Mouse (Mus musculus): ENCODE results near the gene Gm13693. TPM values are rescaled to one million over a fixed set of nuclear protein-coding genes. Genes with fewer than 3 reads are reported as not detected.
"Not testable (repeated sequence)": the region's sequence is repeated elsewhere in the genome, so short reads cannot be mapped to it uniquely, and the experiment has no call there.

Gene Gm13693
- total RNA-seq (2018; cell fraction: chromatin; rRNA removed), result not detected
- not detected for total RNA-seq (2018; cell fraction: cytosol; rRNA removed)
- not detected for total RNA-seq (2018; cell fraction: nucleus; rRNA removed)
- not detected in 3 replicates for polyA plus RNA-seq (2018)

- WGBS (ENCODE audit: missing documents), result no CpG with 5 or more reads among the region's 6 CpGs
These were observed at the start of gene Gm13693 for GRCm38 (mm10) chr2:83961203-83961602. TSS of gene Gm13693 (plus strand) at chr2:83961503.

GRCm38 (mm10) chr2:83929478-83930088, 31.7 kb upstream of the Gm13693 start:
- no peak overlapping the region for H3K27ac ChIP-seq

More at GRCm38 (mm10) chr2:83961203-83961602, at the start of gene Gm13693:
- not testable (repeated sequence) for H3K27ac ChIP-seq; H3K36me3 ChIP-seq (ENCODE audit: inconsistent target); H3K79me2 ChIP-seq (ENCODE audit: inconsistent target); H3K4me3 ChIP-seq (ENCODE audit: inconsistent target)

GRCm38 (mm10) chr2:83940931-83941361, 20.4 kb upstream of the Gm13693 start, which contains the start of gene Zswim2:
TSS of gene Zswim2 (minus strand) at chr2:83941228.
- Histone ChIP-seq H3K36me3 (ENCODE audit: inconsistent target) (no peaks in the 10 kb centered on the region), H3K79me2 (ENCODE audit: inconsistent target) (no peaks in the 10 kb centered on the region), H3K27ac (no peak within 1 kb of the TSS), H3K4me3 (ENCODE audit: inconsistent target) (peak within 1 kb of the TSS; percentile 1; the same call in 1 of the 2 replicates)
- 3% methylated on average over 18 of the region's 20 CpGs for WGBS (ENCODE audit: missing documents)

More at GRCm38 (mm10) chr2:83929478-83930088, 31.7 kb upstream of the Gm13693 start:
- Histone ChIP-seq H3K36me3 (ENCODE audit: inconsistent target) (no peaks in the 10 kb centered on the region), H3K79me2 (ENCODE audit: inconsistent target) (no peaks in the 10 kb centered on the region), H3K4me3 (ENCODE audit: inconsistent target) (no peak overlapping the region)
- WGBS (ENCODE audit: missing documents), result 13% methylated on average over 2 of the region's 2 CpGs

- Histone ChIP-seq H3K36me3 (ENCODE audit: inconsistent target) (no peaks in the 10 kb centered on the region), H3K4me3 (ENCODE audit: inconsistent target) (0 out of 2 replicates have a peak overlapping the region, but pooled peaks have one; percentile 1), H3K79me2 (ENCODE audit: inconsistent target) (no peaks in the 10 kb centered on the region), H3K27ac (no peak overlapping the region)
- 9% methylated on average over 2 of the region's 3 CpGs for WGBS (ENCODE audit: missing documents)
These were observed 19.9 kb upstream of the Gm13693 start for GRCm38 (mm10) chr2:83941378-83941777.

GRCm38 (mm10) chr2:83941792-83942191, 19.5 kb upstream of the Gm13693 start:
- H3K36me3 ChIP-seq (ENCODE audit: inconsistent target), result no peaks in the 10 kb centered on the region
- H3K79me2 ChIP-seq (ENCODE audit: inconsistent target), result no peaks in the 10 kb centered on the region
- no peak overlapping the region for H3K4me3 ChIP-seq (ENCODE audit: inconsistent target)
- WGBS (ENCODE audit: missing documents), result 30% methylated on average over 4 of the region's 4 CpGs
- no peak overlapping the region for H3K27ac ChIP-seq

- H3K36me3 ChIP-seq (ENCODE audit: inconsistent target); H3K27ac ChIP-seq; H3K79me2 ChIP-seq (ENCODE audit: inconsistent target); H3K4me3 ChIP-seq (ENCODE audit: inconsistent target): not testable (repeated sequence)
- no CpG with 5 or more reads among the region's 6 CpGs for WGBS (ENCODE audit: missing documents)
These were observed 5.9 kb upstream of the Gm13693 start, which contains the start of gene Gm13698 for GRCm38 (mm10) chr2:83955393-83955792. TSS of gene Gm13698 (plus strand) at chr2:83955693.

GRCm38 (mm10) chr2:83967013-83967412, 5.7 kb downstream of the Gm13693 start, which contains the start of gene Gm13695:
TSS of gene Gm13695 (plus strand) at chr2:83967313.
- H3K79me2 ChIP-seq (ENCODE audit: inconsistent target); H3K27ac ChIP-seq; H3K4me3 ChIP-seq (ENCODE audit: inconsistent target); H3K36me3 ChIP-seq (ENCODE audit: inconsistent target): not testable (repeated sequence)
- WGBS (ENCODE audit: missing documents), result no CpG with 5 or more reads among the region's 6 CpGs

GRCm38 (mm10) chr2:83972823-83973222, 11.5 kb downstream of the Gm13693 start, which contains the start of gene Gm13696:
TSS of gene Gm13696 (plus strand) at chr2:83973123.
- WGBS (ENCODE audit: missing documents), result no CpG with 5 or more reads among the region's 6 CpGs

GRCm38 (mm10) chr2:83978633-83979032, 17.3 kb downstream of the Gm13693 start, which contains the start of gene Gm13694:
TSS of gene Gm13694 (plus strand) at chr2:83978933.
- not testable (repeated sequence) for H3K79me2 ChIP-seq (ENCODE audit: inconsistent target); H3K4me3 ChIP-seq (ENCODE audit: inconsistent target); H3K27ac ChIP-seq; H3K36me3 ChIP-seq (ENCODE audit: inconsistent target)
- whole genome bisulfite sequencing (ENCODE audit: missing documents), result no CpG with 5 or more reads among the region's 6 CpGs

More at GRCm38 (mm10) chr2:83972823-83973222, 11.5 kb downstream of the Gm13693 start, which contains the start of gene Gm13696:
- H3K79me2 ChIP-seq (ENCODE audit: inconsistent target); H3K36me3 ChIP-seq (ENCODE audit: inconsistent target); H3K4me3 ChIP-seq (ENCODE audit: inconsistent target); H3K27ac ChIP-seq: not testable (repeated sequence)

- H3K36me3 ChIP-seq (ENCODE audit: inconsistent target); H3K27ac ChIP-seq; H3K79me2 ChIP-seq (ENCODE audit: inconsistent target); H3K4me3 ChIP-seq (ENCODE audit: inconsistent target): not testable (repeated sequence)
- WGBS (ENCODE audit: missing documents), result no CpG with 5 or more reads among the region's 6 CpGs
These were observed 23.1 kb downstream of the Gm13693 start, which contains the start of gene Gm13697 for GRCm38 (mm10) chr2:83984443-83984842. TSS of gene Gm13697 (plus strand) at chr2:83984743.

- H3K36me3 ChIP-seq (ENCODE audit: inconsistent target); H3K79me2 ChIP-seq (ENCODE audit: inconsistent target): not testable (repeated sequence)
- no CpG with 5 or more reads among the region's 6 CpGs for WGBS (ENCODE audit: missing documents)
These were observed 28.9 kb downstream of the Gm13693 start, which contains the start of gene Gm13691 for GRCm38 (mm10) chr2:83990253-83990652. TSS of gene Gm13691 (plus strand) at chr2:83990553.

GRCm38 (mm10) chr2:83993639-83994255, 32.4 kb downstream of the Gm13693 start:
- H3K36me3 ChIP-seq (ENCODE audit: inconsistent target); H3K79me2 ChIP-seq (ENCODE audit: inconsistent target): not testable (repeated sequence)
- Histone ChIP-seq H3K27ac (peak overlapping the region; percentile 28), H3K4me3 (ENCODE audit: inconsistent target) (peak overlapping the region; percentile 20)
- WGBS (ENCODE audit: missing documents), result 7% methylated on average over 6 of the region's 9 CpGs

More at GRCm38 (mm10) chr2:83990253-83990652, 28.9 kb downstream of the Gm13693 start, which contains the start of gene Gm13691:
- not testable (repeated sequence) for H3K27ac ChIP-seq; H3K4me3 ChIP-seq (ENCODE audit: inconsistent target)

GRCm38 (mm10) chr2:83994526-83994925, 33.2 kb downstream of the Gm13693 start:
- not testable (repeated sequence) for H3K79me2 ChIP-seq (ENCODE audit: inconsistent target); H3K4me3 ChIP-seq (ENCODE audit: inconsistent target); H3K36me3 ChIP-seq (ENCODE audit: inconsistent target); H3K27ac ChIP-seq
- no CpG with 5 or more reads among the region's 3 CpGs for WGBS (ENCODE audit: missing documents)

GRCm38 (mm10) chr2:84008913-84009312, 47.6 kb downstream of the Gm13693 start:
- no peaks in the 10 kb centered on the region for H3K36me3 ChIP-seq (ENCODE audit: inconsistent target)
- H3K27ac ChIP-seq, result no peak overlapping the region
- no peak overlapping the region for H3K4me3 ChIP-seq (ENCODE audit: inconsistent target)
- 89% methylated on average over 1 of the region's 1 CpGs for WGBS (ENCODE audit: missing documents)
- H3K79me2 ChIP-seq (ENCODE audit: inconsistent target), result no peaks in the 10 kb centered on the region

- 13% methylated on average over 3 of the region's 3 CpGs for WGBS (ENCODE audit: missing documents)
- H3K4me3 ChIP-seq (ENCODE audit: inconsistent target), result no peak overlapping the region
- no peak overlapping the region for H3K27ac ChIP-seq
- no peaks in the 10 kb centered on the region for H3K79me2 ChIP-seq (ENCODE audit: inconsistent target)
- no peaks in the 10 kb centered on the region for H3K36me3 ChIP-seq (ENCODE audit: inconsistent target)
These were observed 48.5 kb downstream of the Gm13693 start for GRCm38 (mm10) chr2:84009818-84010217.
